Mouse (Mus musculus): ENCODE measurements around the gene Nudt14. TPM values are rescaled to one million over a fixed set of nuclear protein-coding genes. Genes with fewer than 3 reads are reported as not detected.

The Nudt14 gene
- polyA plus RNA-seq, 2 experiments, result 6.3 to 16.9 TPM

GRCm38 (mm10) chr12:112925950-112926349 is 16.0 kb downstream of the Nudt14 start:
- Histone ChIP-seq H3K4me3 (ENCODE audit: insufficient read depth in 1 of 2, low read depth in 2 of 2, low read length in 2 of 2) (no peak overlapping the region), H3K27ac (no peak overlapping the region), H3K4me2 (ENCODE audit: low read depth) (no peak overlapping the region), H3K9me3 (ENCODE audit: control insufficient read depth, low read length) (no peaks in the 10 kb centered on the region), H3K9ac (replicated peaks) (no peak overlapping the region), H3K36me3 (replicated peaks; ENCODE audit: control insufficient read depth, insufficient read depth, low read depth) (no peaks in the 10 kb centered on the region), H3K4me1 (replicated peaks; ENCODE audit: control insufficient read depth in 2 of 2, insufficient read depth in 2 of 2, low read length in 1 of 2) (no peaks in the 10 kb centered on the region), H3K27me3 (ENCODE audit: control insufficient read depth, insufficient read depth, low read length) (peaks cover 42% of the 10 kb centered on the region)
- TF ChIP-seq EP300 (IDR thresholded peaks at IDR 0.05; ENCODE audit: low read depth) (no peak), CTCF (IDR thresholded peaks at IDR 0.05; ENCODE audit: low read depth) (peak; percentile 33; the same call in 1 of the 2 replicates)
- ATAC-seq (ENCODE audit: insufficient read depth), result no peak
- WGBS (ENCODE audit: insufficient replicate concordance), result 62% methylated on average over 6 of the region's 6 CpGs
- no peak for DNase-seq (ENCODE audit: low read depth in 3 of 3, low spot score in 3 of 3)

GRCm38 (mm10) chr12:112922541-112922940 is 19.4 kb downstream of the Nudt14 start:
- DNase-seq (ENCODE audit: low read depth in 3 of 3, low spot score in 3 of 3) (no peak), ATAC-seq (ENCODE audit: insufficient read depth) (no peak)
- Histone ChIP-seq H3K36me3 (replicated peaks; ENCODE audit: control insufficient read depth, insufficient read depth, low read depth) (no peaks in the 10 kb centered on the region), H3K9me3 (ENCODE audit: control insufficient read depth, low read length) (no peaks in the 10 kb centered on the region), H3K9ac (replicated peaks) (no peak overlapping the region), H3K27ac (no peak overlapping the region), H3K4me1 (replicated peaks; ENCODE audit: control insufficient read depth in 2 of 2, insufficient read depth in 2 of 2, low read length in 1 of 2) (no peaks in the 10 kb centered on the region), H3K4me3 (ENCODE audit: insufficient read depth in 1 of 2, low read depth in 2 of 2, low read length in 2 of 2) (no peak overlapping the region), H3K27me3 (ENCODE audit: control insufficient read depth, insufficient read depth, low read length) (peaks cover 8% of the 10 kb centered on the region), H3K4me2 (ENCODE audit: low read depth) (no peak overlapping the region)
- no peak for TF ChIP-seq CTCF (IDR thresholded peaks at IDR 0.05; ENCODE audit: low read depth)
- no peak for TF ChIP-seq EP300 (IDR thresholded peaks at IDR 0.05; ENCODE audit: low read depth)
- 33% methylated on average over 3 of the region's 3 CpGs for WGBS (ENCODE audit: insufficient replicate concordance)

- Histone ChIP-seq H3K36me3 (replicated peaks; ENCODE audit: control insufficient read depth, insufficient read depth, low read depth) (no peaks in the 10 kb centered on the region), H3K9me3 (ENCODE audit: control insufficient read depth, low read length) (no peaks in the 10 kb centered on the region), H3K4me2 (ENCODE audit: low read depth) (no peak overlapping the region), H3K27ac (no peak overlapping the region), H3K4me3 (ENCODE audit: insufficient read depth in 1 of 2, low read depth in 2 of 2, low read length in 2 of 2) (no peak overlapping the region), H3K27me3 (ENCODE audit: control insufficient read depth, insufficient read depth, low read length) (no peaks in the 10 kb centered on the region), H3K9ac (replicated peaks) (no peak overlapping the region), H3K4me1 (replicated peaks; ENCODE audit: control insufficient read depth in 2 of 2, insufficient read depth in 2 of 2, low read length in 1 of 2) (no peaks in the 10 kb centered on the region)
- DNase-seq (ENCODE audit: low read depth in 3 of 3, low spot score in 3 of 3), result no peak
- ATAC-seq (ENCODE audit: insufficient read depth), result no peak
- TF ChIP-seq CTCF (IDR thresholded peaks at IDR 0.05; ENCODE audit: low read depth) (no peak), EP300 (IDR thresholded peaks at IDR 0.05; ENCODE audit: low read depth) (no peak)
- 74% methylated on average over 12 of the region's 12 CpGs for whole genome bisulfite sequencing (ENCODE audit: insufficient replicate concordance)
Observed at GRCm38 (mm10) chr12:112921518-112921917, 20.4 kb downstream of the Nudt14 start.

GRCm38 (mm10) chr12:112917906-112918305 is 24.0 kb downstream of the Nudt14 start:
- Histone ChIP-seq H3K27ac (no peak overlapping the region), H3K9me3 (ENCODE audit: control insufficient read depth, low read length) (no peaks in the 10 kb centered on the region), H3K4me2 (ENCODE audit: low read depth) (no peak overlapping the region), H3K4me3 (ENCODE audit: insufficient read depth in 1 of 2, low read depth in 2 of 2, low read length in 2 of 2) (no peak overlapping the region), H3K9ac (replicated peaks) (no peak overlapping the region), H3K27me3 (ENCODE audit: control insufficient read depth, insufficient read depth, low read length) (no peaks in the 10 kb centered on the region), H3K36me3 (replicated peaks; ENCODE audit: control insufficient read depth, insufficient read depth, low read depth) (no peaks in the 10 kb centered on the region), H3K4me1 (replicated peaks; ENCODE audit: control insufficient read depth in 2 of 2, insufficient read depth in 2 of 2, low read length in 1 of 2) (no peaks in the 10 kb centered on the region)
- TF ChIP-seq EP300 (IDR thresholded peaks at IDR 0.05; ENCODE audit: low read depth), result no peak
- TF ChIP-seq CTCF (IDR thresholded peaks at IDR 0.05; ENCODE audit: low read depth), result no peak
- WGBS (ENCODE audit: insufficient replicate concordance), result 20% methylated on average over 8 of the region's 8 CpGs
- ATAC-seq (ENCODE audit: insufficient read depth) (no peak), DNase-seq (ENCODE audit: low read depth in 3 of 3, low spot score in 3 of 3) (no peak)

GRCm38 (mm10) chr12:112917486-112917885 is 24.4 kb downstream of the Nudt14 start:
- H3K4me2 ChIP-seq (ENCODE audit: low read depth), result no peak overlapping the region
- no peaks in the 10 kb centered on the region for H3K27me3 ChIP-seq (ENCODE audit: control insufficient read depth, insufficient read depth, low read length)
- H3K9me3 ChIP-seq (ENCODE audit: control insufficient read depth, low read length), result no peaks in the 10 kb centered on the region
- no peak overlapping the region for H3K27ac ChIP-seq
- 20% methylated on average over 11 of the region's 11 CpGs for WGBS (ENCODE audit: insufficient replicate concordance)
- no peak overlapping the region for H3K4me3 ChIP-seq (ENCODE audit: insufficient read depth in 1 of 2, low read depth in 2 of 2, low read length in 2 of 2)
- H3K9ac ChIP-seq (replicated peaks), result no peak overlapping the region
- ATAC-seq (ENCODE audit: insufficient read depth) (no peak), DNase-seq (ENCODE audit: low read depth in 3 of 3, low spot score in 3 of 3) (no peak)
- H3K4me1 ChIP-seq (replicated peaks; ENCODE audit: control insufficient read depth in 2 of 2, insufficient read depth in 2 of 2, low read length in 1 of 2), result no peaks in the 10 kb centered on the region
- TF ChIP-seq CTCF (IDR thresholded peaks at IDR 0.05; ENCODE audit: low read depth), result no peak
- no peak for TF ChIP-seq EP300 (IDR thresholded peaks at IDR 0.05; ENCODE audit: low read depth)
- no peaks in the 10 kb centered on the region for H3K36me3 ChIP-seq (replicated peaks; ENCODE audit: control insufficient read depth, insufficient read depth, low read depth)
